Mouse (Mus musculus) neural tube, embryonic 15.5 days (tissue): ENCODE measurements around the gene Lbhd1. TPM values are rescaled to one million over a fixed set of nuclear protein-coding genes. Genes with fewer than 3 reads are reported as not detected.
"Not testable (repeated sequence)": the region's sequence is repeated elsewhere in the genome, so short reads cannot be mapped to it uniquely, and the experiment has no call there.

Source experiments
- ATAC-seq: fragments of 200-750 bp; cut with Nextera tagmentation; 2 replicates; pipeline ENCODE4 v1.8.0; 2017; ENCODE audit warnings: mild to moderate bottlenecking, moderate TSS enrichment, moderate library complexity; ENCODE audit not compliant: low FRiP score
- H3K27ac ChIP-seq: fragments of 300-500 bp; sonication (generic); replicated peaks from 2 replicates; pipeline ENCODE4 v1.5.1; 2015; ENCODE audit warnings: mild to moderate bottlenecking, inconsistent platforms
- H3K27me3 ChIP-seq: fragments of 300-500 bp; sonication (generic); replicated peaks from 2 replicates; pipeline ENCODE4 v1.6.1; 2015; ENCODE audit warnings: inconsistent platforms
- H3K36me3 ChIP-seq: fragments of 300-500 bp; sonication (generic); 2 replicates; pipeline ENCODE4 v1.6.1; 2015; ENCODE audit warnings: inconsistent platforms
- H3K4me1 ChIP-seq: fragments of 300-500 bp; sonication (generic); 2 replicates; pipeline ENCODE4 v1.6.1; 2015; ENCODE audit warnings: inconsistent platforms
- H3K4me2 ChIP-seq: fragments of 300-500 bp; sonication (generic); 2 replicates; pipeline ENCODE4 v1.6.1; 2015; ENCODE audit warnings: inconsistent platforms, mild to moderate bottlenecking, moderate library complexity
- H3K4me3 ChIP-seq: fragments of 300-500 bp; sonication (generic); replicated peaks from 2 replicates; pipeline ENCODE4 v1.5.1; 2015; ENCODE audit warnings: mild to moderate bottlenecking, inconsistent platforms
- H3K9ac ChIP-seq: fragments of 300-500 bp; sonication (generic); replicated peaks from 2 replicates; pipeline ENCODE4 v1.6.1; 2015; ENCODE audit warnings: mild to moderate bottlenecking, inconsistent platforms
- H3K9me3 ChIP-seq: fragments of 300-500 bp; sonication (generic); replicated peaks from 2 replicates; pipeline ENCODE4 v1.6.1; 2016; ENCODE audit warnings: inconsistent platforms
- WGBS: fragments of 180-500 bp; shearing (Covaris S2); methylation state at CpG from one replicate; pipeline ENCODE4 v1.1.7; 2015; ENCODE audit warnings: mixed read lengths; 5-methylcytosine and 5-hydroxymethylcytosine counted together
- polyA plus RNA-seq: library from polyadenylated mRNA; unstranded; fragments of >200 nt; fragmentation: Nextera tagmentation; extraction: Ambion mirVana; gene quantifications from 2 replicates; pipeline ENCODE4 v1.2.1, GENCODE M21; 2015

Gene Lbhd1
- polyA plus RNA-seq, 1 experiment from 2014 or later = 47.3 TPM

DNA sequence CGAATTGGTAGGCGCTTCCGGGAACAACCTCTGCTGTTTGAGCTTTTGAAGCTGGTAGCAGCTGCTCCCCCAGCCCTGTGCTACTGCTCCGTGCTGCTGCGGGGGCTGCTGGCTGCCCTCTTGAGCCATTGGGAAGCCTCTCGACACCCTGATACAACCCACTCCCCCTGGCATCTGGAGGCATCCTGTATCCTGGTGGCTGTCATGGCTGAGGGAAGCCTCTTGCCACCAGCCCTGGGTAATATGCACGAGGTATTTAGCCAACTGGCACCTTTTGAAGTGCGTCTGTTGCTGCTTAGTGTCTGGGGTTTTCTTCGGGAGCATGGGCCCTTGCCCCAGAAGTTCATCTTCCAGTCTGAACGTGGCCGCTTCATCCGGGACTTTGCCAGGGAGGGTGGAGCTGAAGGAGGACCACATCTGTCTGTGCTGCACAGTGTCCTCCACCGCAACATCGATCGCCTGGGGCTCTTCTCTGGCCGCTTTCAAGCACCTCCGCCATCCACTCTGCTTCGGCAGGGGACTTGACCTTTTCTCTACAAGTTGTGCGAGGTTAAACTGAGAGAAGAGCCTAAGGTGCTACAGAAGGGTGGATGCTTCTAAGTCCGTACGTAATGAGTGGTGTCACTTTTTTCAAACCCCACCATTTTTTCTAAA lies 13.8 kb downstream of the Lbhd1 start:
- H3K27me3 ChIP-seq, H3K9me3 ChIP-seq: not testable (repeated sequence)
- peak overlapping the region; percentile 75 for H3K4me2 ChIP-seq
- ATAC-seq = peak; percentile 61
- H3K4me3 ChIP-seq = peak overlapping the region; percentile 64
- peak overlapping the region; percentile 83 for H3K9ac ChIP-seq
- H3K27ac ChIP-seq = peak overlapping the region; percentile 87
- peaks cover 19% of the 10 kb centered on the region for H3K36me3 ChIP-seq
- H3K4me1 ChIP-seq = peaks cover 51% of the 10 kb centered on the region
- 20% methylated on average over 21 of the region's 21 CpGs for whole genome bisulfite sequencing

DNA sequence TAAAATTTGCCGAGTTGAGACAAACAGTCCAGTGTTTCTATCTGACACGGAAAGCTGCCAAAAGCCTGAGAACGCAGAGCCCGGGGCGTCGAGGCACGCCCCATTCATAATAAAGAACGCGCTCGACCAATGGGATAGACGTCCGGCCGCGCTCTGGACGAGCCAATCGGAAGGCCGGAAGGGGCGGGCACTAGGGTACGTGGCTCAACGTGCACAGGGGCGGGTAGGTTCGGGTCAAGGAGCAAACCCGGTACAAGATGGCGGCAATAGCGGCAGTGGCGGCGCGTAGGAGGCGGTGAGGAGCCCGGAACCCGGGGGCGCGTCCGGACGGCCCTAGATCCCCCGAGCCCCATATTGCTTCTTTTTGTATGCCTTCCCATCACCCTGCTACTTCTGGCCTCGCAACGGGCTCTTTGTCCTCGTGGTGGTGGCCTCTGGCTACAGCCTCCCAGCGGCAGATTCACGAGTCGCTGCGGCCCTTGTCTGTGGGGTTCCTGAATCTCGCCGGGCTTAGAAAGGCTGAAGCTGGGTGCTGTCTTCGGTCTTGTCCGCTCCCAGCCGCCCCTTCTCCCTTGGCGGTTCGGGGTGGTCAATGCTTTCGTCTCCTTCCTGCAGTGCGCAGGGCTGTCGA lies 14.4 kb downstream of the Lbhd1 start, which contains the start of gene Ganab:
Gene Ganab (plus strand): TSS at position 207 of the 631 bp plus-strand sequence.
- Histone ChIP-seq H3K4me3 (peak within 1 kb of the TSS; percentile 64), H3K27ac (peak within 1 kb of the TSS; percentile 87), H3K9ac (peak within 1 kb of the TSS; percentile 83), H3K36me3 (peaks cover 24% of the 10 kb centered on the region), H3K9me3 (no peaks in the 10 kb centered on the region), H3K4me1 (peaks cover 51% of the 10 kb centered on the region), H3K4me2 (peak within 1 kb of the TSS; percentile 75), H3K27me3 (no peaks in the 10 kb centered on the region)
- WGBS = under 1% methylated on average over 52 of the region's 53 CpGs
- ATAC-seq = peak; percentile 98

DNA sequence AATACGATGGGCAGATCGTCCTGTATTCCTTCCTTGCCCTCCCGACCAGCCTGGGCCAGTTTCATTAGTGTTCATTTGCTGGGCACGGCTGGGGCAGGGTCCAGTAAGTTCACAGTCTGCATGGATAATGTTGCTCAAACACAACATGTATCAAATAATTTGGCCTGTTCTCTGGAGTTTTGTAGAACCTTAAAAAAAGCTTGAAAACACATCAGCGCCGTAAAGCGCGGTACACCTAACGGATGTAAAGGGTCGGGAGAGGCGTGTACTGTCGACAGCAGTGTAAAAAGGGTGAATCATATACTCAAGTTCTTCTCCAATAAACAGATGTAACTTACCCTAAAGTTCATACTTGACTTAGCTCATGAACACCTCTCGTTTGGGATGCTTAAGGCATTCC lies 15.0 kb downstream of the Lbhd1 start:
- peaks cover 30% of the 10 kb centered on the region for H3K36me3 ChIP-seq
- 9% methylated on average over 13 of the region's 13 CpGs for WGBS

DNA sequence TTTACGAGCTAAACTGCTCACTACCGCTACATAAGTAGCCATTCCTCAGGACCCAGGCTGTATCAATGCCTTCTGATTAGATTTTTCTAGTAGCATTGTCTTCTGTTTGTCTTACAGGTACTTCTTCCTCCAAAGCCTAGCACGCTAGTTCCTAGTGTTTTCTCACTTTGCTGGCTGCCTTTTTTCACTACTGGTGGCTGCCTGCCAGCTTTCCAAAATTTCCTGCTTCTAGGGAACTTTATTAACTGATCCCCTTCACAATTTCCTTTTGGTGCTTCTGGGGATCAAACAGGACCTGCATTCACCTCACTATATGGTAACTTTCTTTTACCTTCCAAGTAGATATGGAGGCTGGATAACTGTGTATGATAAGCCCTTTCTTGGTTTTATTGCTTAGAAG lies 15.5 kb downstream of the Lbhd1 start:
- Histone ChIP-seq H3K36me3 (peaks cover 33% of the 10 kb centered on the region), H3K27me3 (no peaks in the 10 kb centered on the region), H3K9me3 (no peaks in the 10 kb centered on the region), H3K27ac (no peak overlapping the region), H3K4me1 (peaks cover 42% of the 10 kb centered on the region), H3K4me2 (peak overlapping the region; percentile 75), H3K9ac (peak overlapping the region; percentile 83), H3K4me3 (peak overlapping the region; percentile 64)
- no peak for ATAC-seq
- 55% methylated on average over 3 of the region's 3 CpGs for WGBS

More for the DNA sequence above, 15.0 kb downstream of the Lbhd1 start:
- ATAC-seq = no peak
- H3K4me3 ChIP-seq = peak overlapping the region; percentile 64
- no peaks in the 10 kb centered on the region for H3K9me3 ChIP-seq
- no peaks in the 10 kb centered on the region for H3K27me3 ChIP-seq
- H3K4me1 ChIP-seq = peaks cover 47% of the 10 kb centered on the region
- peak overlapping the region; percentile 75 for H3K4me2 ChIP-seq
- H3K9ac ChIP-seq = peak overlapping the region; percentile 83
- H3K27ac ChIP-seq = peak overlapping the region; percentile 87

DNA sequence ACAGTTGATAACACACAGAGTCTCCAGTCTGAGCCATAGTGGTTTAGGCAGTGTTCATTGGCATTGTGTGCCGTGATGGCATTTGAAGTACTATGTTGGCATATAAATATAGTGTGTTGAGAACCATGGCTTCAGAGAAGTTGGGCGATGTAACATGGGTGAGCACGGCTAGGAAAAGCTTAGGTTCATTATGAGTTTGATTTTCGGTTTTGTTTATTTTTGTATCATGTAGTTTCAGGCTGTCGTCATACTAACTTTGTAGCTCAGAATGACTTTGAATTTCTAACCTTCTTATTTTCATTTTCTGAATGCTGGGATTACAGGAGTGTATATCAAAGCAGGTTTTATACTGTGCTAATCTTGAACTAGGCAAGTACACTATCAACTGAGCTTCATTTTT lies 19.9 kb downstream of the Lbhd1 start:
- WGBS = 94% methylated on average over 5 of the region's 5 CpGs
- Histone ChIP-seq H3K4me2 (no peak overlapping the region), H3K27me3 (no peaks in the 10 kb centered on the region), H3K9ac (no peak overlapping the region), H3K36me3 (peaks cover 59% of the 10 kb centered on the region), H3K9me3 (no peaks in the 10 kb centered on the region), H3K4me3 (no peak overlapping the region), H3K4me1 (peaks cover 20% of the 10 kb centered on the region), H3K27ac (no peak overlapping the region)
- no peak for ATAC-seq

DNA sequence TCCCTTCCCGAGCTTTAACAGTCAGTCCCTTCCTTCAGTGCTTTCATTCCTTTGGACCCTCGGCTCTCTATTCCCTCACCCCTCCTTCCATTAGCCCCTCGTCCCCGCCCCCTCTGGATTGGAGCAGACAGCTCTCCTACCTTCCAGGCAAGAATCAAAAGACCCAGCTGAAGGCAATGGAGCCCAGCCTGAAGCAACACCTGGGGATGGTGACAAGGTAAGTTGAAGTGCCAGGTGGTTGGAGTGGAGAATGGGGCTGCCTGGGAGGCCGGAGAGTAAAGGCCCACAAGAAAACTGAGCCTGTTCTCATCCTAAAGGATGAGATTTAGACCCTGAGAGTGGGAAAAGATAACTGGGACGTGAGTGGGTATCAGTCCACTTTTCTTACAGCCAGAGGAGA lies 25.0 kb downstream of the Lbhd1 start:
- Histone ChIP-seq H3K27me3 (no peaks in the 10 kb centered on the region), H3K27ac (no peak overlapping the region), H3K9ac (no peak overlapping the region), H3K4me1 (no peaks in the 10 kb centered on the region), H3K9me3 (no peaks in the 10 kb centered on the region), H3K4me2 (no peak overlapping the region), H3K4me3 (no peak overlapping the region), H3K36me3 (peaks cover 94% of the 10 kb centered on the region)
- ATAC-seq = no peak
- 89% methylated on average over 6 of the region's 6 CpGs for WGBS

DNA sequence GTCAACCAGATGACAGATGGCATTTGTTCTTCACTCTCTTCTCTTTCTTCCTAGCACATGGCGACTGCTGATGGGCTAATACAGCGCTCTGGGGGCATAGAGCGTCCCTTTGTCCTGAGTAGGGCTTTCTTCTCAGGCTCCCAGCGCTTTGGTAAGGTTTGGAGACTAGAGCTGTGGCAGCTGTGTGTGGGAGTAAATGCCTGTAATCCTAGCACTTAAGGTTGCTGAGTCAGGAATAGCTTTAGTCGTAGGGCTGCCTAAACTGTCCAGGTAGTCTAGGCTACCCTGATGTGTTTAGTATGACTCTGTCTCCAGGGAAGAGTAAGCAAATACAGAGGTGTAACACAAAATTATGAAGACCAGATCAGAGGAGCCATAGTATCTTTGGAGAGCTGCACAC lies 28.3 kb downstream of the Lbhd1 start:
- no peak for ATAC-seq
- WGBS = 87% methylated on average over 5 of the region's 5 CpGs
- no peaks in the 10 kb centered on the region for H3K27me3 ChIP-seq
- H3K4me2 ChIP-seq = no peak overlapping the region
- H3K4me3 ChIP-seq = no peak overlapping the region
- no peak overlapping the region for H3K27ac ChIP-seq
- H3K36me3 ChIP-seq = peaks cover 99% of the 10 kb centered on the region
- no peaks in the 10 kb centered on the region for H3K9me3 ChIP-seq
- H3K4me1 ChIP-seq = no peaks in the 10 kb centered on the region
- H3K9ac ChIP-seq = no peak overlapping the region

DNA sequence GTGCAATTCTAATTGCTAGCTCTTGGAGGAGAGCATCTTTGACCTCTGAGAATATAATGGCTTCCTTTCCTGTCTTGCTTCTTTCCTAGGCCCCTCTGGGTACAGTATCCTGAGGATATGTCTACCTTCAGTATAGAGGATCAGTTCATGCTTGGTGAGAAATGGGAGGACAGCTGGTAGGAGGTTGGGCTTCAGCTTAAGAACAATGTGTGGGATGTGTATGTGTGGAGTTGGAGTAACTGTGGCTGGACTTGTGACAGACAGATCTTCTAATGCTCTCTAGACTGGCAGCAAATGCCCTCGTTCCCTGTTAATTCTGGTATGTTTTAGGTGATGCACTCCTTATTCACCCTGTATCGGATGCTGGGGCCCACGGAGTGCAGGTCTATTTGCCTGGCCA lies 30.7 kb downstream of the Lbhd1 start:
- Histone ChIP-seq H3K4me1 (no peaks in the 10 kb centered on the region), H3K27me3 (no peaks in the 10 kb centered on the region), H3K27ac (no peak overlapping the region), H3K9me3 (no peaks in the 10 kb centered on the region), H3K4me2 (no peak overlapping the region), H3K9ac (no peak overlapping the region), H3K4me3 (no peak overlapping the region), H3K36me3 (peaks cover 75% of the 10 kb centered on the region)
- WGBS = 98% methylated on average over 3 of the region's 3 CpGs
- ATAC-seq = no peak

DNA sequence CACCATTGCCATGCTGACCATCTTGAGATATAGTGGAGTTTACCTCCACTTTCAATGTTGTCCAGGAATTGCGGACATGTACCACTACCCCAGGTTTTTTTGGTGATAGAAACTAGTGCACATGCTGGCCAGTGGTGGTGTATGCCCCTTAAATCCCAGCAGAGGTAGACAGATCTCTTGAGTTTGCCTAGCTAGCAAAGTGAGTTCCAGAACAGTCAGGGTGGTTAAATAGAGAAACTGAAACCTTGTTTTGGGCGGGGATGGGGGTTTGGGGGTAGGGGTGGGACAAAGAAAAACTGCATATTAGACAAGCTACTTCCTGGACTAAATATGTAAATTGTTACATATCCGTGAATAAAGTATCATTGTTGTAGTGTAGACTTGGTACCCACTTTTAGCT lies 35.5 kb downstream of the Lbhd1 start:
- Histone ChIP-seq H3K4me3 (no peak overlapping the region), H3K27me3 (no peaks in the 10 kb centered on the region), H3K9ac (no peak overlapping the region), H3K27ac (no peak overlapping the region), H3K36me3 (peaks cover 37% of the 10 kb centered on the region), H3K9me3 (no peaks in the 10 kb centered on the region), H3K4me1 (peaks cover 18% of the 10 kb centered on the region), H3K4me2 (no peak overlapping the region)
- 90% methylated on average over 3 of the region's 3 CpGs for WGBS
- no peak for ATAC-seq

DNA sequence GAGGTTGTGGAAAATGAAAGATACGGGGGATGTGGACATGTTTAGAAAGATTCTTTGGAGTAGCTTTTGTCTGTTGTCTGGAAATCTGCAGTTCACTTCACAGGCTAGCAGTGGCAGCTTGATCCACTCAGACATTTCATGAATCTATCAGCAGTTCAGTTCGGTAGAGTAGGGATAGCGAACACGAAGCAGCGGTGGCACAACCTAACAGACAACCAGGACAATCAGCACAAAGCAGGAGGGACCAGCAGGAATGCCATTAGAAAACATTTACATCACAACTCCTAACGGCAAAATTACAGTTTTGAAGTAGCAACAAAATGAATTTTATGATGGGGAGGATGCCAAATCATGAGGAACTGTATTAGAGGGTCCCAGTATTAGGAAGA lies 36.1 kb downstream of the Lbhd1 start:
- 0 out of 2 replicates have a peak, but pooled peaks have one; percentile 2 for ATAC-seq
- peak overlapping the region; percentile 90 for H3K27ac ChIP-seq
- WGBS = 51% methylated on average over 6 of the region's 6 CpGs
- H3K4me3 ChIP-seq = peak overlapping the region; percentile 66
- H3K4me1 ChIP-seq = peaks cover 18% of the 10 kb centered on the region
- no peaks in the 10 kb centered on the region for H3K27me3 ChIP-seq
- H3K4me2 ChIP-seq = peak overlapping the region; percentile 67
- no peaks in the 10 kb centered on the region for H3K9me3 ChIP-seq
- peak overlapping the region; percentile 64 for H3K9ac ChIP-seq
- peaks cover 30% of the 10 kb centered on the region for H3K36me3 ChIP-seq

DNA sequence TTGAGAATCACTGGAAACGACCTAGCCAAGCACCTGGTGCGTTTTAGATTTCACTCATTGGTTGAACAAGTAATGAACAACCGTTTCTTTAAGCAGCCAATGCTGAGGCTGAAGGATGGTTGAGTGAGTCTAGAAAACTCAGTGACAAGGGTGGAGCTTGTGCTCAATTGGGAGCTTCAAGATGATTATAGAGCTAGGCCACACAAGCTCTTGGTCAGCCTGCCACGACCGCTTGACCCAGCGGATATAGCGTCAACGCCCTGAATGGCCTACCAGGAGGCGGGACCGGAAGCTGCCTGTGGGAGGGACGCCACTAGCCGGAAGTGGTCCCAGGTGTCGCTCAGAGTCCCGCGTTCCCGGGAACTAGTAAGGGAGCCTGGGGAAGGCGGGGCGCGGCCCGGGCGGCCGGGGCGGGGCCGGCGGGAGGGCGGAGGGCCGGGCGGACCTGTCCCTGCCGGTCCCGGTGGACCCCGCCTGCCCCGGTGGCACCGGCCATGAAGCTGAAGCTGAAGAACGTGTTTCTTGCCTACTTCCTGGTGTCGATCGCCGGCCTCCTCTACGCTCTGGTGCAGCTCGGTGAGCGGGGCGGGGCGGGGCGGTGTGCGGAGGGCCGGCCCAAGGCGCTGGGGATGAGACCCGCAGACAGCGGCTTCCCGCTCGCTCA lies 36.7 kb downstream of the Lbhd1 start, which contains the start of gene B3gat3:
Gene B3gat3 (plus strand): TSS at position 302 of the 664 bp plus-strand sequence.
- Histone ChIP-seq H3K27me3 (no peaks in the 10 kb centered on the region), H3K4me1 (peaks cover 18% of the 10 kb centered on the region), H3K4me2 (peak within 1 kb of the TSS; percentile 67), H3K9me3 (no peaks in the 10 kb centered on the region), H3K36me3 (peaks cover 25% of the 10 kb centered on the region), H3K4me3 (peak within 1 kb of the TSS; percentile 66), H3K9ac (peak within 1 kb of the TSS; percentile 64), H3K27ac (peak within 1 kb of the TSS; percentile 90)
- WGBS = 1% methylated on average over 50 of the region's 50 CpGs
- ATAC-seq = peak; percentile 97
